Mouse (Mus musculus): ENCODE measurements around the gene Epha2. TPM values are rescaled to one million over a fixed set of nuclear protein-coding genes. Genes with fewer than 3 reads are reported as not detected.

The Epha2 gene
- polyA plus RNA-seq, 1 experiment from 2014 or later: 6.7 TPM

GRCm38 (mm10) chr4:141337986-141338385, 36.9 kb downstream of the Epha2 start:
- Histone ChIP-seq H3K4me2 (replicated peaks) (peak overlapping the region; percentile 28; the same call in 1 of the 2 replicates), H3K27ac (peak overlapping the region; percentile 34; the same call in 1 of the 2 replicates), H3K27me3 (replicated peaks) (no peaks in the 10 kb centered on the region), H3K36me3 (no peaks in the 10 kb centered on the region), H3K4me1 (replicated peaks) (peaks cover 32% of the 10 kb centered on the region), H3K9ac (peak overlapping the region; percentile 17; the same call in 1 of the 2 replicates), H3K4me3 (replicated peaks) (no peak overlapping the region), H3K9me3 (no peaks in the 10 kb centered on the region)
- ATAC-seq: peak; percentile 67
- WGBS: 13% methylated on average over 6 of the region's 6 CpGs

- no peaks in the 10 kb centered on the region for H3K9me3 ChIP-seq
- H3K9ac ChIP-seq: no peak overlapping the region
- 22% methylated on average over 1 of the region's 1 CpGs for WGBS
- H3K27me3 ChIP-seq (replicated peaks): no peaks in the 10 kb centered on the region
- ATAC-seq: peak; percentile 38
- H3K4me1 ChIP-seq (replicated peaks): peaks cover 34% of the 10 kb centered on the region
- H3K36me3 ChIP-seq: no peaks in the 10 kb centered on the region
- 0 out of 2 replicates have a peak overlapping the region, but pooled peaks have one; percentile 4 for H3K27ac ChIP-seq
- no peak overlapping the region for H3K4me3 ChIP-seq (replicated peaks)
- H3K4me2 ChIP-seq (replicated peaks): no peak overlapping the region
Measured at GRCm38 (mm10) chr4:141338853-141339252, 37.8 kb downstream of the Epha2 start.

GRCm38 (mm10) chr4:141341477-141341876, 40.4 kb downstream of the Epha2 start:
- Histone ChIP-seq H3K4me3 (replicated peaks) (no peak overlapping the region), H3K27ac (no peak overlapping the region), H3K9me3 (no peaks in the 10 kb centered on the region), H3K9ac (no peak overlapping the region), H3K4me2 (replicated peaks) (no peak overlapping the region), H3K27me3 (replicated peaks) (no peaks in the 10 kb centered on the region), H3K36me3 (no peaks in the 10 kb centered on the region), H3K4me1 (replicated peaks) (peaks cover 23% of the 10 kb centered on the region)
- no peak for ATAC-seq
- WGBS: 68% methylated on average over 7 of the region's 7 CpGs

- 50% methylated on average over 7 of the region's 7 CpGs for WGBS
- no peak overlapping the region for H3K4me3 ChIP-seq (replicated peaks)
- H3K9ac ChIP-seq: no peak overlapping the region
- ATAC-seq: no peak
- H3K4me1 ChIP-seq (replicated peaks): peaks cover 22% of the 10 kb centered on the region
- no peak overlapping the region for H3K27ac ChIP-seq
- H3K27me3 ChIP-seq (replicated peaks): no peaks in the 10 kb centered on the region
- no peaks in the 10 kb centered on the region for H3K36me3 ChIP-seq
- H3K9me3 ChIP-seq: no peaks in the 10 kb centered on the region
- no peak overlapping the region for H3K4me2 ChIP-seq (replicated peaks)
Measured at GRCm38 (mm10) chr4:141343515-141343914, 42.5 kb downstream of the Epha2 start.

- Histone ChIP-seq H3K36me3 (no peaks in the 10 kb centered on the region), H3K27ac (no peak overlapping the region), H3K4me1 (replicated peaks) (peaks cover 13% of the 10 kb centered on the region; the same call in 1 of the 2 replicates), H3K4me3 (replicated peaks) (no peak overlapping the region), H3K27me3 (replicated peaks) (no peaks in the 10 kb centered on the region), H3K4me2 (replicated peaks) (no peak overlapping the region), H3K9ac (no peak overlapping the region), H3K9me3 (no peaks in the 10 kb centered on the region)
- WGBS: 87% methylated on average over 12 of the region's 12 CpGs
- no peak for ATAC-seq
Measured at GRCm38 (mm10) chr4:141345219-141345618, 44.2 kb downstream of the Epha2 start.

GRCm38 (mm10) chr4:141347365-141347797, 46.3 kb downstream of the Epha2 start:
- ATAC-seq: peak; percentile 89
- H3K4me1 ChIP-seq (replicated peaks): peaks cover 21% of the 10 kb centered on the region
- WGBS: 40% methylated on average over 8 of the region's 8 CpGs
- H3K4me3 ChIP-seq (replicated peaks): no peak overlapping the region
- H3K9ac ChIP-seq: no peak overlapping the region
- H3K27ac ChIP-seq: no peak overlapping the region
- H3K27me3 ChIP-seq (replicated peaks): no peaks in the 10 kb centered on the region
- H3K9me3 ChIP-seq: no peaks in the 10 kb centered on the region
- no peak overlapping the region for H3K4me2 ChIP-seq (replicated peaks)
- no peaks in the 10 kb centered on the region for H3K36me3 ChIP-seq

- Histone ChIP-seq H3K9ac (no peak overlapping the region), H3K36me3 (no peaks in the 10 kb centered on the region), H3K4me2 (replicated peaks) (no peak overlapping the region), H3K4me1 (replicated peaks) (peaks cover 22% of the 10 kb centered on the region), H3K27me3 (replicated peaks) (no peaks in the 10 kb centered on the region), H3K9me3 (no peaks in the 10 kb centered on the region), H3K4me3 (replicated peaks) (no peak overlapping the region), H3K27ac (no peak overlapping the region)
- 71% methylated on average over 11 of the region's 11 CpGs for WGBS
- ATAC-seq: no peak
Measured at GRCm38 (mm10) chr4:141348616-141349015, 47.6 kb downstream of the Epha2 start.

GRCm38 (mm10) chr4:141350015-141350414, 49.0 kb downstream of the Epha2 start:
- Histone ChIP-seq H3K4me2 (replicated peaks) (no peak overlapping the region), H3K4me1 (replicated peaks) (peaks cover 27% of the 10 kb centered on the region), H3K9ac (no peak overlapping the region), H3K27me3 (replicated peaks) (no peaks in the 10 kb centered on the region), H3K27ac (no peak overlapping the region), H3K4me3 (replicated peaks) (no peak overlapping the region), H3K9me3 (no peaks in the 10 kb centered on the region), H3K36me3 (no peaks in the 10 kb centered on the region)
- no peak for ATAC-seq
- 76% methylated on average over 12 of the region's 12 CpGs for WGBS

- Histone ChIP-seq H3K4me1 (replicated peaks) (peaks cover 27% of the 10 kb centered on the region), H3K4me2 (replicated peaks) (no peak overlapping the region), H3K9ac (no peak overlapping the region), H3K27me3 (replicated peaks) (no peaks in the 10 kb centered on the region), H3K27ac (no peak overlapping the region), H3K4me3 (replicated peaks) (no peak overlapping the region), H3K36me3 (no peaks in the 10 kb centered on the region), H3K9me3 (no peaks in the 10 kb centered on the region)
- 47% methylated on average over 7 of the region's 7 CpGs for WGBS
- ATAC-seq: no peak
Measured at GRCm38 (mm10) chr4:141351972-141352371, 50.9 kb downstream of the Epha2 start.

- H3K4me1 ChIP-seq (replicated peaks): peaks cover 20% of the 10 kb centered on the region
- 81% methylated on average over 5 of the region's 5 CpGs for WGBS
- H3K4me2 ChIP-seq (replicated peaks): no peak overlapping the region
- no peak overlapping the region for H3K27ac ChIP-seq
- no peaks in the 10 kb centered on the region for H3K36me3 ChIP-seq
- no peaks in the 10 kb centered on the region for H3K9me3 ChIP-seq
- no peaks in the 10 kb centered on the region for H3K27me3 ChIP-seq (replicated peaks)
- no peak overlapping the region for H3K9ac ChIP-seq
- ATAC-seq: no peak
- no peak overlapping the region for H3K4me3 ChIP-seq (replicated peaks)
Measured at GRCm38 (mm10) chr4:141352986-141353385, 51.9 kb downstream of the Epha2 start.

GRCm38 (mm10) chr4:141353868-141354267, 52.8 kb downstream of the Epha2 start:
- Histone ChIP-seq H3K27me3 (replicated peaks) (no peaks in the 10 kb centered on the region), H3K4me3 (replicated peaks) (no peak overlapping the region), H3K4me1 (replicated peaks) (peaks cover 19% of the 10 kb centered on the region), H3K36me3 (no peaks in the 10 kb centered on the region), H3K9me3 (no peaks in the 10 kb centered on the region), H3K9ac (no peak overlapping the region), H3K27ac (peak overlapping the region; percentile 77), H3K4me2 (replicated peaks) (no peak overlapping the region; the same call in 1 of the 2 replicates)
- ATAC-seq: peak; percentile 88
- WGBS: 47% methylated on average over 8 of the region's 8 CpGs

GRCm38 (mm10) chr4:141357811-141358210, 56.8 kb downstream of the Epha2 start:
- no peak overlapping the region for H3K9ac ChIP-seq
- H3K9me3 ChIP-seq: no peaks in the 10 kb centered on the region
- H3K36me3 ChIP-seq: no peaks in the 10 kb centered on the region
- H3K4me1 ChIP-seq (replicated peaks): peaks cover 30% of the 10 kb centered on the region
- no peak overlapping the region for H3K4me2 ChIP-seq (replicated peaks)
- no peaks in the 10 kb centered on the region for H3K27me3 ChIP-seq (replicated peaks)
- H3K27ac ChIP-seq: no peak overlapping the region
- ATAC-seq: no peak
- H3K4me3 ChIP-seq (replicated peaks): no peak overlapping the region

- H3K27me3 ChIP-seq (replicated peaks): 0 out of 2 replicates have a peak, but pooled peaks cover 2% of the 10 kb centered on the region
- WGBS: 77% methylated on average over 6 of the region's 6 CpGs
- no peak overlapping the region for H3K9ac ChIP-seq
- no peak for ATAC-seq
- H3K4me2 ChIP-seq (replicated peaks): no peak overlapping the region
- H3K4me1 ChIP-seq (replicated peaks): peaks cover 18% of the 10 kb centered on the region
- H3K9me3 ChIP-seq: no peaks in the 10 kb centered on the region
- no peaks in the 10 kb centered on the region for H3K36me3 ChIP-seq
- H3K27ac ChIP-seq: no peak overlapping the region
- H3K4me3 ChIP-seq (replicated peaks): no peak overlapping the region
Measured at GRCm38 (mm10) chr4:141359222-141359621, 58.2 kb downstream of the Epha2 start.

Data from intestine, embryonic 15.5 days (tissue).